Mouse (Mus musculus) limb, embryonic 11.5 days (tissue): ENCODE measurements around the gene Shisa5. TPM values are rescaled to one million over a fixed set of nuclear protein-coding genes. Genes with fewer than 3 reads are reported as not detected.

ENCODE experiments used
- ATAC-seq: fragments of 200-750 bp; cut with Nextera tagmentation; 2 replicates; pipeline ENCODE4 v1.8.0; 2017; ENCODE audit warnings: low read depth; ENCODE audit not compliant: insufficient number of reproducible peaks, low FRiP score, low TSS enrichment
- DNase-seq: peaks from one replicate; pipeline ENCODE4 v3.0.0-alpha.2; 2015; ENCODE audit warnings: low spot score
- H3K27ac ChIP-seq: fragments of 300-500 bp; sonication (generic); replicated peaks from 2 replicates; pipeline ENCODE4 v1.5.1; 2014; ENCODE audit warnings: low read depth, mild to moderate bottlenecking, low read length
- H3K27me3 ChIP-seq: fragments of 300-500 bp; sonication (generic); 2 replicates; pipeline ENCODE4 v1.6.1; 2014; ENCODE audit warnings: mild to moderate bottlenecking, low read length, mixed read lengths; ENCODE audit not compliant: control insufficient read depth, insufficient read depth
- H3K36me3 ChIP-seq: fragments of 300-500 bp; sonication (generic); 2 replicates; pipeline ENCODE4 v1.6.1; 2014; ENCODE audit warnings: mild to moderate bottlenecking, low read length, moderate library complexity, mixed read lengths; ENCODE audit not compliant: control insufficient read depth, insufficient read depth
- H3K4me1 ChIP-seq: fragments of 300-500 bp; sonication (generic); 2 replicates; pipeline ENCODE4 v1.6.1; 2014; ENCODE audit warnings: low read length, mixed read lengths; ENCODE audit not compliant: control insufficient read depth, insufficient read depth
- H3K4me2 ChIP-seq: fragments of 300-500 bp; sonication (generic); 2 replicates; pipeline ENCODE4 v1.6.1; 2014; ENCODE audit warnings: low read depth, mild to moderate bottlenecking, moderate library complexity; ENCODE audit not compliant: severe bottlenecking
- H3K4me3 ChIP-seq: fragments of 300-500 bp; sonication (generic); 2 replicates; pipeline ENCODE4 v1.5.1; 2014; ENCODE audit warnings: low read depth, low read length
- H3K9ac ChIP-seq: fragments of 300-500 bp; sonication (generic); 2 replicates; pipeline ENCODE4 v1.6.1; 2014; ENCODE audit warnings: mild to moderate bottlenecking, low read length
- H3K9me3 ChIP-seq: fragments of 300-500 bp; sonication (generic); 2 replicates; pipeline ENCODE4 v1.6.1; 2016; ENCODE audit warnings: low read length; ENCODE audit not compliant: control insufficient read depth
- WGBS: fragments of 180-500 bp; shearing (Covaris S2); extraction: QIAGEN DNeasy Blood & Tissue Kit; methylation state at CpG from one replicate; pipeline ENCODE4 v1.1.7; 2014; 5-methylcytosine and 5-hydroxymethylcytosine counted together
- polyA plus RNA-seq: library from polyadenylated mRNA; unstranded; fragments of >200 nt; fragmentation: Nextera tagmentation; extraction: Ambion mirVana; gene quantifications from 2 replicates; pipeline ENCODE4 v1.2.1, GENCODE M21; 2014

Shisa5 gene
- polyA plus RNA-seq, 1 experiment from 2014 or later: 38.9 TPM

- H3K36me3 ChIP-seq: no peaks in the 10 kb centered on the region
- H3K27me3 ChIP-seq: no peaks in the 10 kb centered on the region
- no peak overlapping the region for H3K4me3 ChIP-seq
- H3K4me2 ChIP-seq: no peak overlapping the region
- no peak overlapping the region for H3K27ac ChIP-seq
- no peaks in the 10 kb centered on the region for H3K9me3 ChIP-seq
- DNase-seq (no peak), ATAC-seq (no peak)
- H3K9ac ChIP-seq: no peak overlapping the region
- H3K4me1 ChIP-seq: no peaks in the 10 kb centered on the region
- 79% methylated on average over 5 of the region's 5 CpGs for WGBS
Measured at GRCm38 (mm10) chr9:109028919-109029318, 9.4 kb upstream of the Shisa5 start.

DNA sequence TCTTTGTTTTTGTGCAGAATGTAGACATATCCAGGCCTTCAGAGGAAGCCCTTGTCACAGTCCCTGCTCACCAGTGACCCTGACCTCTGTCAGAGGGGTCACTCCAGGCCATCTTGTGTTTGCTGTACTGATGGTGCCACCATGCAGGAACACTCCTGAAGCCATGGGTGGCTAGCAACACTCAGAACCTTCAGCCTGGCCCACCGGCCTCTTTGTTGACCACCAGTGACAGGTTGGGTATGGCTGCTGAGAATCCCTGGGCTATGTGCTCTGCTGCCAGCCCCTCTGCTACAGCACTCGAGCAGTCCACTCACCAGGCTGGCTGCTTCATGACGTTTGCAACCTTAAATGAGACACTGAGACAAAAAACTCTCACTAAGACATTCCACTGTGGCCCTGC is 8.1 kb upstream of the Shisa5 start:
- Histone ChIP-seq H3K27me3 (no peaks in the 10 kb centered on the region), H3K9me3 (no peaks in the 10 kb centered on the region), H3K9ac (no peak overlapping the region), H3K27ac (no peak overlapping the region), H3K4me3 (no peak overlapping the region), H3K4me1 (no peaks in the 10 kb centered on the region), H3K4me2 (no peak overlapping the region), H3K36me3 (no peaks in the 10 kb centered on the region)
- WGBS: 75% methylated on average over 3 of the region's 3 CpGs
- ATAC-seq (no peak), DNase-seq (no peak)

DNA sequence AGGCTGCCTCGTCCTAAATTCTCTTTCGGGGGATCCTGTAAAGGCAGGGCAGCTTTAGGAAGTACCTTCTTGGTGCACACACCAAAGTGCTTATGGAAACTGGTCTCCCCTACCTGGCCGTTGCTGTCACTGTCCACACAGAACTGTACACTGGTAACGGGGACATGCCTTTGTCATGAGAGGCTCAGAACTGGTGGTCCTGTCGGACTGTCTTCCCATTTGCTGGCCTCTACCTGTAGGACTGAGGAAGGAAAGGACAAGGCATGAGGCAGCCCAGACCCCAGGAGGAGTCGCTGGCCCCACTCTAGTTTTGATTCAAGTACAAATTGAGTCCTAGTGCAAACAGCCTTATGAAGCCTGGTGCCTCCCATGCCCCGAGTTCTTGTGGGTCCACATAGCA is 7.4 kb upstream of the Shisa5 start:
- no peak overlapping the region for H3K4me2 ChIP-seq
- WGBS: 87% methylated on average over 7 of the region's 7 CpGs
- H3K9me3 ChIP-seq: no peaks in the 10 kb centered on the region
- no peak for DNase-seq
- H3K36me3 ChIP-seq: no peaks in the 10 kb centered on the region
- no peak overlapping the region for H3K27ac ChIP-seq
- no peak overlapping the region for H3K9ac ChIP-seq
- no peaks in the 10 kb centered on the region for H3K4me1 ChIP-seq
- no peaks in the 10 kb centered on the region for H3K27me3 ChIP-seq
- ATAC-seq: no peak
- H3K4me3 ChIP-seq: no peak overlapping the region

DNA sequence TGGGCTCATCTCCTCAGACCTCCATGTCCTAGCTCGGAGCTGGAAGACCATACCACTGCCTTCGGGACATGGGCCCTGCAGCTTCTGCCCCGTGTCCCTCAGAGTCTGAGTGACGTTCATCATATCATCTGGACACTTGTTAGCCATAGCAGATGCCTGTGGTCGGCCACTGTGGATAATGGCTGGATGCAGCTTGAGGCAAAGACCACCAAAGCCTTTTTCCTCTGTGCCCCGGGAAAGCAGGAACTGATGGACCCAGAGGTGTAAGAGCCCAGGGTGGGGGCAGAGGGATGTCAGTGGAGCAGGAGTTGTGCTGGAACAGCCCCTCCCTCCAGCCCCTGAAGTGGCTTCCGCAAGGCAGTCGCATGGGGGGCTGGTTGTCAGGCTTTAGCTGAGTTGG is 6.7 kb upstream of the Shisa5 start:
- no peak overlapping the region for H3K4me2 ChIP-seq
- DNase-seq: no peak
- ATAC-seq: no peak
- H3K27me3 ChIP-seq: no peaks in the 10 kb centered on the region
- no peak overlapping the region for H3K9ac ChIP-seq
- no peak overlapping the region for H3K27ac ChIP-seq
- no peak overlapping the region for H3K4me3 ChIP-seq
- no peaks in the 10 kb centered on the region for H3K36me3 ChIP-seq
- WGBS: 79% methylated on average over 8 of the region's 8 CpGs
- no peaks in the 10 kb centered on the region for H3K9me3 ChIP-seq
- no peaks in the 10 kb centered on the region for H3K4me1 ChIP-seq

- 87% methylated on average over 6 of the region's 6 CpGs for WGBS
- ATAC-seq: no peak
- H3K27ac ChIP-seq: no peak overlapping the region
- H3K4me2 ChIP-seq: no peak overlapping the region
- no peaks in the 10 kb centered on the region for H3K27me3 ChIP-seq
- H3K36me3 ChIP-seq: no peaks in the 10 kb centered on the region
- H3K4me1 ChIP-seq: no peaks in the 10 kb centered on the region
- no peak overlapping the region for H3K9ac ChIP-seq
- no peaks in the 10 kb centered on the region for H3K9me3 ChIP-seq
- H3K4me3 ChIP-seq: no peak overlapping the region
- DNase-seq: no peak
Measured at GRCm38 (mm10) chr9:109032435-109032834, 5.9 kb upstream of the Shisa5 start.

DNA sequence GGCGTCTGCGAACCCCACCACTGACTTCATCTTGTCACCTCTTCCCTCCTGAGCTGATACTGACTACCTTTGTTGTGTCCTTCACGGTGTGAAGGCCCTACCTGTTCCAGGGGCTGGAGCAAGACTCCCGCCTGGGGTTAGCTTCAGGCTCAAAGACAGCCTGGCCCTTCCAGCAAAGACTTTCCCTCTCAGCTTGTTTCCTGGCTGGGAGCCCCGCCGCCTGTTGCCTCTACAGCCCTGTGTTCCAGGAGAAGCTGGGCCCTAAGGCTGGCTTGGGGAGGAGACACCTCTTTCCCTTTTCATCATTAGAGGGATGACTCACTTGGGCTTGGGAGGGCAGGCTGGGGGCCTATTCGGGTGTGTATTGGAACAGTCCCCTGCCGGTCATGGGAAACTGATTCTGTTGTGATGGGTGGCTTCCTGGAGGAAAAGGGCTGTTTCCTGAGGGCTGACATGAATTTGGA is 568 bp downstream of the Shisa5 start:
- no peaks in the 10 kb centered on the region for H3K9me3 ChIP-seq
- no peaks in the 10 kb centered on the region for H3K4me1 ChIP-seq
- peak overlapping the region; percentile 73 for H3K4me3 ChIP-seq
- peak overlapping the region; percentile 84 for H3K9ac ChIP-seq
- 20% methylated on average over 8 of the region's 8 CpGs for WGBS
- ATAC-seq (peak; percentile 14; the same call in 1 of the 2 replicates), DNase-seq (no peak)
- H3K36me3 ChIP-seq: no peaks in the 10 kb centered on the region
- H3K4me2 ChIP-seq: peak overlapping the region; percentile 83
- no peaks in the 10 kb centered on the region for H3K27me3 ChIP-seq
- H3K27ac ChIP-seq: no peak overlapping the region

DNA sequence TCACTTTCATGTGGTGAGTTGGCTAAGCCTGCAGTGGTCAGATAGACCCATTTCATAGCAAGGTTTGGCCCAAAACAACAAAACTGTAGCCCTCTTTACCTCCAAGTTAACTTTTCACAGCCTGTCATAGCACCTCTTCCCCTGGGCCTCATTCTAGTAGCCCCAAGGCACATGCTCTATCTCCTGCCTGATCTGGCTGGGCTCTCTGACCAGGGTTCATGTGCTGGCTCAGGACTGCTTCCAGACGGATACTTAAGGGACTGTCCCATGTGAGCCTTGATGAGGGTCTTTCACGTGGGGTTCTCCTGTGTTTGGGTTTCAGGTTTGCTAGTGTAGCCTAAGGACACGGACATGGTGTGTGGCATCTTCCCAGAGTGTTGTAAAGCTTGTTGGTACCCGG is 1.3 kb downstream of the Shisa5 start:
- no peaks in the 10 kb centered on the region for H3K9me3 ChIP-seq
- H3K4me2 ChIP-seq: no peak overlapping the region
- WGBS: 85% methylated on average over 4 of the region's 4 CpGs
- no peak overlapping the region for H3K9ac ChIP-seq
- DNase-seq: no peak
- no peaks in the 10 kb centered on the region for H3K36me3 ChIP-seq
- no peak for ATAC-seq
- no peak overlapping the region for H3K27ac ChIP-seq
- H3K27me3 ChIP-seq: no peaks in the 10 kb centered on the region
- no peak overlapping the region for H3K4me3 ChIP-seq
- no peaks in the 10 kb centered on the region for H3K4me1 ChIP-seq

DNA sequence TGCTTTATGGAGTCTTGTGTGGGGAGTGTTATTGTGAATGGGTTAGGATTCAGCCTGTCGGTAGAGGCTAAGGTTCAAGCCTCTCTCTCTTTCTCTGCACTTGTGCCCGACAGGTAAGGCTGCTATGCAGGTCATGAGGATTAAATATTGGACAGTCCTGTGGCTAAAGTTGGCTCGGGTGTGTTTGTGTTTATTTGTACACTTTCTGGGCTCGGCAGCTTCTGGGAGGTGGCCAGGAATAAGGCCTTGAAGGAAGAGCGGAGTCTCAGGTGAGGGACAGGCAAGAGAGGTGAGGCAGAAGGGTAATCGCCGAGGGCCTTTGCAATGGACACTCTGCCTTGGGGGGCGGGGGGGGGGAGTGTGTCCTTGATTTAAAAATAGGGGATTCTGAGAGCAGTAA is 1.9 kb downstream of the Shisa5 start:
- no peaks in the 10 kb centered on the region for H3K36me3 ChIP-seq
- H3K9ac ChIP-seq: no peak overlapping the region
- ATAC-seq (no peak), DNase-seq (no peak)
- H3K4me1 ChIP-seq: no peaks in the 10 kb centered on the region
- H3K9me3 ChIP-seq: no peaks in the 10 kb centered on the region
- H3K27me3 ChIP-seq: no peaks in the 10 kb centered on the region
- 85% methylated on average over 8 of the region's 8 CpGs for WGBS
- H3K4me3 ChIP-seq: no peak overlapping the region
- no peak overlapping the region for H3K27ac ChIP-seq
- no peak overlapping the region for H3K4me2 ChIP-seq

GRCm38 (mm10) chr9:109040906-109041305 is 2.5 kb downstream of the Shisa5 start:
- Histone ChIP-seq H3K4me2 (no peak overlapping the region), H3K4me3 (no peak overlapping the region), H3K27ac (no peak overlapping the region), H3K9ac (0 out of 2 replicates have a peak overlapping the region, but pooled peaks have one; percentile 19), H3K36me3 (no peaks in the 10 kb centered on the region), H3K27me3 (no peaks in the 10 kb centered on the region), H3K4me1 (no peaks in the 10 kb centered on the region), H3K9me3 (no peaks in the 10 kb centered on the region)
- ATAC-seq (0 out of 2 replicates have a peak, but pooled peaks have one; percentile 27), DNase-seq (no peak)
- 71% methylated on average over 6 of the region's 6 CpGs for WGBS
